Mouse (Mus musculus) midbrain, embryonic 10.5 days (tissue): ENCODE measurements around the gene Irf6. TPM values are rescaled to one million over a fixed set of nuclear protein-coding genes. Genes with fewer than 3 reads are reported as not detected.

Experiments
- DNase-seq: peaks from one replicate; pipeline ENCODE4 v3.0.0-alpha.2; 2017; ENCODE audit warnings: low spot score
- H3K27ac ChIP-seq: fragments of 300-500 bp; sonication (generic); replicated peaks from 2 replicates; pipeline ENCODE4 v1.5.1; 2016; ENCODE audit warnings: mild to moderate bottlenecking
- H3K27me3 ChIP-seq: fragments of 300-500 bp; sonication (generic); 2 replicates; pipeline ENCODE4 v1.6.1; 2016; ENCODE audit warnings: low read depth, mild to moderate bottlenecking; ENCODE audit not compliant: poor library complexity, severe bottlenecking
- H3K36me3 ChIP-seq: fragments of 300-500 bp; sonication (generic); 2 replicates; pipeline ENCODE4 v1.6.1; 2016; ENCODE audit warnings: mild to moderate bottlenecking, moderate library complexity
- H3K4me1 ChIP-seq: fragments of 300-500 bp; sonication (generic); 2 replicates; pipeline ENCODE4 v1.6.1; 2016
- H3K4me3 ChIP-seq: fragments of 300-500 bp; sonication (generic); 2 replicates; pipeline ENCODE4 v1.5.1; 2016; ENCODE audit warnings: mild to moderate bottlenecking, moderate library complexity
- H3K9me3 ChIP-seq: fragments of 300-500 bp; sonication (generic); replicated peaks from 2 replicates; pipeline ENCODE4 v1.6.1; 2016; ENCODE audit warnings: mild to moderate bottlenecking
- WGBS: fragments of 180-500 bp; shearing (Covaris S2); methylation state at CpG from one replicate; pipeline ENCODE4 v1.1.7; 2016; 5-methylcytosine and 5-hydroxymethylcytosine counted together
- polyA plus RNA-seq: library from polyadenylated mRNA; unstranded; fragments of >200 nt; fragmentation: Nextera tagmentation; extraction: Ambion mirVana; gene quantifications from 2 replicates; pipeline ENCODE4 v1.2.1, GENCODE M21; 2016

Irf6 gene
- polyA plus RNA-seq, 1 experiment from 2014 or later, result 2.6 TPM

DNA sequence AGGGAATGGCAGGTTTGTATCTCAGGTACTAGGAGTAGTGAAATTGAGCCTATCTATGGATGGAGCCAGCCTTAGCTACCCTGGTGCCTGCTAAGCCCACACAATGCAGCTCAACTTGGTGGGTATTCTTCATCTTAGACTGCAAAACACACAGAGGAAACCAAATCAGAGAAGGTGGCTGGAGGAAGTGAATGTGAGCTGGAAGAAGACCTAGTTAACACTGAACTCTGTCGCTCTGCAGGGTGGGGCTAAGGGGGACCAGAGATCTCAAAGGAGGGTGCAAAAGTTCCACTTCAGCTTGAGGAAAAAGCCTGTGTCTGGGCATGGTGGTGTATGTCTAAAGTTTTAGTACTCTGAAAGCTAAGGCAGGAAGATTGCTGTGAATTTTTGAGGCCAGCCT is 6.7 kb downstream of the Irf6 start:
- Histone ChIP-seq H3K4me1 (peaks cover 14% of the 10 kb centered on the region), H3K27me3 (peaks cover 23% of the 10 kb centered on the region), H3K9me3 (no peaks in the 10 kb centered on the region), H3K36me3 (no peaks in the 10 kb centered on the region), H3K4me3 (no peak overlapping the region), H3K27ac (no peak overlapping the region)
- no peak for DNase-seq
- WGBS, result 45% methylated on average over 1 of the region's 1 CpGs

DNA sequence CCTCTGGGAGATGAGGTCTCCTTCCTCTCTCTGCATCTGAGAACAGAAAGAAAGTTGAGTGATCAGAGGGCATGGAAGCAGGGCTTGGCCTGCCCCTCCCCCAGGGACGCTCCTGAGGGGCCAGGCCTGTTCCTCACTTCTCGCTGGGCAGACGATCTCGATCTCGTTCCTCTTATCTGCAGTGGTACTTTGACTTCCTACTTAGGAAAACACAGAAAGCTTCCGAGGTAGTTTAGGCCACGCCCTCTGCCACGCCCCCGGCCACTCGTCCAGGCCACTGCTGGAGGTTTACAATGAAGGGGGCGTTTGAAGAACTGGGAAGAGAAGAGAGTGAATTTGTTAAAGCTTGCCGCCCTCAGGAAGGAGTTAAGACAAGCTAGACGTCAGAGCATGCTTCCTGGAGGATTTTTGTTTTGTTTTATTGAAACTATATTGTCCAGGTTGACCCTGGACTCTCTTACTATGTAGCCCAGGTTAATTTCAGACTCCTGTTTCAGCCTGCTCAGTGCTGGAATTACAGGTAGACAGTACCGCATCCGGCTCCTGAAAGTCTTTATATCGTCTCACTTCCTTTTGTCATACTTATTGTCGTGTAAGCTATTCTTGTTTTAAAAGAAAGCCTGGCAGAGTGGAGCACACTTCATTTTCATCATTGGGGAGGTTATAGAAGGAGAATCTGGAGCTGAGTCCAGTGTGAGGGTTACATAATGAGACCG is 7.6 kb downstream of the Irf6 start:
- peaks cover 15% of the 10 kb centered on the region for H3K27me3 ChIP-seq
- 16% methylated on average over 18 of the region's 18 CpGs for WGBS

DNA sequence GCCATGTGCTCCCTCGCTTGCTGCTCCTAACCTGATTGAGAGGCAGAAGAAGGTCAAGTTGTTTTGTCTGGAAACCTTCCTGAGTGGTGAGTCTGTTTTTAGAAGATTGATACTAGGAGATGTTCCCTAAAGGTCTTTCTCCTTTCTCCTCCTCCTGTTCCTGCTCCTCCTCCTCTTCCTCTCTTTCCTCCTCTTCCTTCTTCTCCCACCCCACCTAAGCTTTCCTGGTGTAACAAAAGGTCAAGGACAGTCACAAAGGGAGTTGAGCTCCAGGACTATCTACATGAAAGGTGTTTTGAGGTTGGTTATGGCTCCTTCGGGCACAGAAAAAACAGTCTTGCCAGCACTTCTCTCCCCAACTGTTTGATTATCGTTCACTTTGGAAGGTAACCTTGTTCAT is 14.8 kb downstream of the Irf6 start, which contains the start of gene A130010J15Rik:
A130010J15Rik (plus strand) TSS at position 301 of the 400 bp plus-strand sequence.
- peaks cover 9% of the 10 kb centered on the region for H3K4me1 ChIP-seq
- no peaks in the 10 kb centered on the region for H3K9me3 ChIP-seq
- no peak within 1 kb of the TSS for H3K27ac ChIP-seq
- whole genome bisulfite sequencing, result 92% methylated on average over 3 of the region's 3 CpGs
- no peak for DNase-seq
- no peaks in the 10 kb centered on the region for H3K36me3 ChIP-seq
- H3K4me3 ChIP-seq, result no peak within 1 kb of the TSS
- no peaks in the 10 kb centered on the region for H3K27me3 ChIP-seq

More for the DNA sequence above, 7.6 kb downstream of the Irf6 start:
- Histone ChIP-seq H3K4me3 (peak overlapping the region; percentile 45), H3K36me3 (no peaks in the 10 kb centered on the region), H3K4me1 (peaks cover 14% of the 10 kb centered on the region), H3K27ac (peak overlapping the region; percentile 59; the same call in 1 of the 2 replicates), H3K9me3 (no peaks in the 10 kb centered on the region)
- peak; percentile 68 for DNase-seq

DNA sequence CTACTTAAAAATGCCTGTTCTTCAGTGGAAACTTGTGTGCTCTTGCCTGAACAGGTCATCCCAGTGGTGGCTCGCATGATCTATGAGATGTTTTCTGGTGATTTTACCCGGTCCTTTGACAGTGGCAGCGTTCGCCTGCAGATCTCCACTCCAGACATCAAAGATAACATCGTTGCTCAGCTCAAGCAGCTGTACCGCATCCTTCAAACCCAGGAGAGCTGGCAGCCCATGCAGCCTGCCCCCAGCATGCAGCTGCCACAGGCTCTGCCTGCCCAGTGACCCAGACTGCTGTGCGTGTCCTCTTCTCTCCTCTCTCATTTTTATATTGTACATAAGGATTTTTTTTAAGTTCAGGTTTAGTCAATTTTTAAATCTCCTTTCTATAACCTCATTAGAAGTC is 16.3 kb downstream of the Irf6 start:
- WGBS, result 93% methylated on average over 7 of the region's 7 CpGs
- Histone ChIP-seq H3K4me3 (no peak overlapping the region), H3K4me1 (peaks cover 18% of the 10 kb centered on the region)

DNA sequence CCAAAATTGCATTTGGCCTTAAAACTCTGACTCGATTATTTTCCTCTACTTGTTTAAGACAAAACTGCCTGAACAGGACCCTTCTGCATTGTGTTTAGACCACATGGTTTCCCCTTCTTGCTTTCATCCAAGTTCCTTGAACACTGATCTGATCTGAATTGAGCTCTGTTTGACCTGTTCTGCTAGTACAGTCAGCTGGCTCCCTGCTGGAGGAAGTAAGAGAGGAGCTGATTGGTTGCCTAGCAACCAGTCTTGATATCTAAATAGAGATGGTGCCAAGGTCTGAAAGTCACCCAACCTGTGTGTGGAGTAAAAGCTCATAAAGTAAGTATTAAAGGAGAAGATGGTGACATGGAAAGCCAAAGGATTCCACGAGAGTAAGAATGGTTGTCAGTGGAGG is 16.9 kb downstream of the Irf6 start:
- DNase-seq, result no peak
- WGBS, result 90% methylated on average over 2 of the region's 2 CpGs

More for the DNA sequence above, 16.3 kb downstream of the Irf6 start:
- Histone ChIP-seq H3K27ac (no peak overlapping the region), H3K27me3 (no peaks in the 10 kb centered on the region), H3K9me3 (no peaks in the 10 kb centered on the region), H3K36me3 (no peaks in the 10 kb centered on the region)
- no peak for DNase-seq

DNA sequence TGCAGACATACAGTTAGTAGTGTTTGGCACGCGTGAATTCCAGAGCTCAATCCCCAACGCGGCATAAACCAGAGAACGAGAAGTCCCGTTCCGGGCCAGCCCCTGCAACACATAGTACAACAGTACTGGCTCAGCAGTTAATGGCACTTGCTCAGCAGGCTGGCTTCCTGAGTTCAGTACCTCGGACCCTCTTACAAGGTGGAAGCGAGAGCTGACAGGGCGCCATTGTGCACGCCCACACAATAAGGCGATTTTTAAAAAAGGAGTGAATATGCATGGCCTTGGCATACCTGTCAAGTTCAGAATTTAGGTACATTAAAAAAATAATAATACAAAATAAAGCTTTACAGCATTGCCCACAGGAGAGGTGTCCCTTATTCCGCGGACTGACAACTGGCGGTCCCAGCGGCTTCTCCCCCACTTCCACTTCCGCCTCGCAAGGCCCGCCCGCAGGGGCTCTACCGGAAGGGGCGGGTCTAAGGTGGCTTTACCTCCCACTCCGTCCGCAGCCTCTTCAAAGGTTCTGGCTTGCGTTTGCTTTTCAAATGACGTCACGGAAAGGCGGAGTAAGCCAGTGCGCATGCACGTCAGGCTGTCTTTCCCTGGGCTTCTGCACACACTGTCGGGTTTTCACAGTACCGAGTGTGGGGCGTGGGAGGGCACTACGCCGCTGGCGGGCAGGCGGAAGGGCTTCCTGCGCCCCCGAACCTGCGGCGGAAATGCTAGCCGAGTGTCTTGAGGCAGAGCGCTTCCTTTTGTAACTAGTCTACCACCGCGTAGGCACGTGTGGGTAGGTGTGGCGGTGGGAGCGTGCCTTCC is 20.3 kb downstream of the Irf6 start:
- Histone ChIP-seq H3K4me1 (peaks cover 32% of the 10 kb centered on the region), H3K36me3 (no peaks in the 10 kb centered on the region), H3K27ac (peak overlapping the region; percentile 90), H3K27me3 (no peaks in the 10 kb centered on the region), H3K9me3 (no peaks in the 10 kb centered on the region), H3K4me3 (peak overlapping the region; percentile 82)
- DNase-seq, result peak; percentile 97
- WGBS, result 1% methylated on average over 48 of the region's 48 CpGs

More for the DNA sequence above, 16.9 kb downstream of the Irf6 start:
- H3K27ac ChIP-seq, result no peak overlapping the region
- no peak overlapping the region for H3K4me3 ChIP-seq
- H3K4me1 ChIP-seq, result peaks cover 24% of the 10 kb centered on the region
- H3K9me3 ChIP-seq, result no peaks in the 10 kb centered on the region
- H3K27me3 ChIP-seq, result no peaks in the 10 kb centered on the region
- no peaks in the 10 kb centered on the region for H3K36me3 ChIP-seq

DNA sequence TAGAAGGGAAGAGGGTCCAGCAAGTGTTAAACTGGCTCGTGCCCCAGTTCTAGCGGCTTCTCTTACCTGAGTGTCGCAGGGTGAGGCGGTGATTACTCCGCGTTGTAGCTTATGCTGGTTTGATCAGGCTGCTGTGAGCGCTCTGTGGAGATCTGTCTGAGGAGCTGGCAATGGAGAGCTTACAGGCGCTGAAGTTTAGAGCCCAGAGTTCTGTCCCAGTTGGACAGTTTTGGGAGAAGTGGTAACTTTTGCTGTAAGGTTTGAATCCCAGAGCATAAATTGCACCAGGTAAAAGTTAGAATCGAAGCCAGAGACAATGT is 20.9 kb downstream of the Irf6 start:
- WGBS, result 19% methylated on average over 9 of the region's 9 CpGs
- no peak for DNase-seq
- Histone ChIP-seq H3K27me3 (no peaks in the 10 kb centered on the region), H3K27ac (peak overlapping the region; percentile 90), H3K4me1 (peaks cover 32% of the 10 kb centered on the region), H3K4me3 (peak overlapping the region; percentile 82), H3K36me3 (no peaks in the 10 kb centered on the region), H3K9me3 (no peaks in the 10 kb centered on the region)

DNA sequence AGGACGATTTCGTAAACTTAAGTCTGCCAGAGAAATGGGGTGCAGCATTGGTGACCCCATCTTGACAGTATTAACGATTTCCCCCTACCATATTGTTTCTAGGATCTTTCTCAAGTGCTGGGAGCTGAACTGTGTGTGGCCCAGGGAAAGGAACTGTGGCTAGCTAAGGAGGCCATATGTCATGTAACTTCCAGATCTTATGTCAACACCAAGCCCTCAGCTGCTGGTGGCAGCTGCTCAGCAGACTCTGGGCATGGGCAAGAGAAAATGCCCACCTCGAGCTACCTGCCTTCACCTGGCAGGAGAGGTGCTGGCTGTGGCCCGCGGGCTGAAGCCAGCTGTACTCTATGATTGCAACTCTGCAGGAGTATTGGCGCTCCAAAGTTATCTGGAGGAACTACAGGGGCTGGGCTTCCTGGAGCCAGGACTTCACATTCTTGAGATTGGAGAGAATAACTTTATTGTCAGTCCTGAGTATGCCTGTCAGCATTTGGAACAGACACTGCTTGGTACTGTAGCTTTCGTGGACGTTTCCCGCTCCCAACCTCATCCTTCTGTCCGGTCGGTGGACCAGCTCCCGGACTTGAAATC is 21.3 kb downstream of the Irf6 start:
- no peaks in the 10 kb centered on the region for H3K27me3 ChIP-seq
- DNase-seq, result no peak
- 92% methylated on average over 13 of the region's 13 CpGs for WGBS
- no peaks in the 10 kb centered on the region for H3K9me3 ChIP-seq
- H3K4me3 ChIP-seq, result peak overlapping the region; percentile 82
- H3K27ac ChIP-seq, result peak overlapping the region; percentile 90
- no peaks in the 10 kb centered on the region for H3K36me3 ChIP-seq
- H3K4me1 ChIP-seq, result peaks cover 32% of the 10 kb centered on the region

DNA sequence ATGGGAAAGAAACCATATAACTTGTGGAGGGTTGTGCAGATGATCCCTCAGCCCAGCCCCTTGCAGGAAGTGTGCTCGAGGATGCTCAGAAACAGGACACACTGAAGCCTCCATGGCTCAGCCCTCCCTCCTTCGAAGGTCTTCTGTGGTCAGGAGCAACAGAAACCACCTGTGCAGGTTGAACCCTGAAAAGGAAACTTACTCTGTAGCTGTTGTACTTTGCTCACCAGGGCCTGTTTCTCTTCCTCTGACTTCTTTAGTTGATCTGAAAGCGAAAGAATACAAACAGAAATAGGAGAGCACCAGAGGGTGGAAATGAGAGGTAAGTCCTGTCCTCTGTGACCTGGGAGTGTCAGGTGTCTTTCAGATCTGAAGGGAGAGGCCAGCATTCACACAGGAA is 28.2 kb downstream of the Irf6 start:
- Histone ChIP-seq H3K27me3 (no peaks in the 10 kb centered on the region), H3K36me3 (no peaks in the 10 kb centered on the region), H3K27ac (no peak overlapping the region), H3K4me1 (no peaks in the 10 kb centered on the region), H3K9me3 (no peaks in the 10 kb centered on the region), H3K4me3 (no peak overlapping the region)
- 86% methylated on average over 3 of the region's 3 CpGs for WGBS
- DNase-seq, result no peak

DNA sequence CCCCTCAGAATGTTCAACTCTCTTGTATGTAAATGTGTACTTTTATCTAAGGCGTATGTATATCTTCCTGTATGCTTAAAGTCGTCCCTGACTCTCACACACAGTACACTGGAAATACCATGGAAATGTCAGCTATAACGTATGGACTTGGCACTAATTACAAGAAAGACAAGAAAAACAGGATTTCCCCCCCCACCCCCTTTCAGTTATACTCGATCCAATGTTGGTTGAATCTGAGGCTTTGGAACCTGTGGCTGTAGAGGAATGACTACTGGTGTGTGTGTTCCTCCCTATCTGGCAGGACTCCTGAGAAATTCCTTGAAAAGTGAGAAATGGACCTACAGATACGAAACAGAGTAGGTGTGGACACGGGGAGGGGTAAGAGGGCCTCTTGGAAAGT is 35.3 kb downstream of the Irf6 start:
- Histone ChIP-seq H3K27ac (0 out of 2 replicates have a peak overlapping the region, but pooled peaks have one; percentile 43), H3K4me3 (no peak overlapping the region), H3K36me3 (no peaks in the 10 kb centered on the region), H3K9me3 (no peaks in the 10 kb centered on the region), H3K4me1 (peaks cover 10% of the 10 kb centered on the region), H3K27me3 (no peaks in the 10 kb centered on the region)
- DNase-seq, result no peak
- WGBS, result 86% methylated on average over 6 of the region's 6 CpGs

DNA sequence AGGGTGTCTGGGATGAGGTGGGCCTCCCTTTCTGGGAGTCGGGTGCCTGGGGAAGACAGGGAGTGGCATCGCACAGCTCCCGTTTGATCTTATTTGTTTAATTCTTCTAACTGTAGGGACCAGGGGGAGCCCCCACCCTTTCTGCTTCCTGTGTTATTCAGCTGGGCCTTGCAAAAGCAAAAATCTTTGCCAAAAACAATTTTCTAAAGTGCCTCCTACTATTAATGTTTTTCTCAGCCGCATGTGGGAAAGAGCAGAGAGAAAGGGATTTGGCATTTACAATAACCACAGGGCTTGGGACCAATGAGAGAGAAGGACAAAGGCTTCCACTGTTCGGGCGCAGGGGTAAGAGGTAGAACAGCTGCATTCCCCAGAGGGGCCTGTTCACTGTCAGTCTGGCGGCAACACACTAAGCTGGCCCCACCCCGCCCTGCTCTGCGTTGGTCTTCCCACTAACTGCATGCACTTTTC is 36.3 kb downstream of the Irf6 start:
- no peak for DNase-seq
- Histone ChIP-seq H3K27me3 (no peaks in the 10 kb centered on the region), H3K27ac (peak overlapping the region; percentile 43; the same call in 1 of the 2 replicates), H3K36me3 (no peaks in the 10 kb centered on the region), H3K4me3 (no peak overlapping the region), H3K4me1 (peaks cover 10% of the 10 kb centered on the region), H3K9me3 (no peaks in the 10 kb centered on the region)
- WGBS, result 51% methylated on average over 9 of the region's 9 CpGs

DNA sequence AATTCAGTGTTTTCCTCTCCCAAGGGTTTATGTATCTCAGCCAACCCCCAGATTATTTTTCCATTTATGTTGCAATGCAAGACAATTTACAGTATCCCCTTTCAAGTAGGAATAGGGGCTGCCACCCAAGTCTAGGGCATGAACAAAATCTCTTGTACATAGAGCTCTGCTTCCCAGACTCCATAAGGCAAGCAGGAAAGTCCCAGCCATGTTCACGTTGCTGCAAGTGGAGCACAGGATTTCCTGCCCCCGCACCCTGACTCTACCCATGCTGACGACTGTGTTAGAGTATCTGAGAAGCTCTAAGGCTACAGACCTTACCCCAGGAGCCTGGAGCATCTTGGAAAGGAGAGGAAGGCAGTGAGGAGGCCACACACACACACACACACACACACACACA is 36.9 kb downstream of the Irf6 start:
- H3K4me1 ChIP-seq, result peaks cover 10% of the 10 kb centered on the region
- no peaks in the 10 kb centered on the region for H3K27me3 ChIP-seq
- H3K4me3 ChIP-seq, result no peak overlapping the region
- H3K36me3 ChIP-seq, result no peaks in the 10 kb centered on the region
- H3K9me3 ChIP-seq, result no peaks in the 10 kb centered on the region
- WGBS, result 70% methylated on average over 3 of the region's 3 CpGs
- H3K27ac ChIP-seq, result peak overlapping the region; percentile 43; the same call in 1 of the 2 replicates
- DNase-seq, result no peak
